Mouse (Mus musculus) cerebellum, adult 11 months (tissue): Measurements from ENCODE around the gene Plxnd1.

ENCODE experiments used
- DNase-seq: peaks from one replicate; pipeline ENCODE4 v3.0.0; 2022

Plxnd1 gene

DNA sequence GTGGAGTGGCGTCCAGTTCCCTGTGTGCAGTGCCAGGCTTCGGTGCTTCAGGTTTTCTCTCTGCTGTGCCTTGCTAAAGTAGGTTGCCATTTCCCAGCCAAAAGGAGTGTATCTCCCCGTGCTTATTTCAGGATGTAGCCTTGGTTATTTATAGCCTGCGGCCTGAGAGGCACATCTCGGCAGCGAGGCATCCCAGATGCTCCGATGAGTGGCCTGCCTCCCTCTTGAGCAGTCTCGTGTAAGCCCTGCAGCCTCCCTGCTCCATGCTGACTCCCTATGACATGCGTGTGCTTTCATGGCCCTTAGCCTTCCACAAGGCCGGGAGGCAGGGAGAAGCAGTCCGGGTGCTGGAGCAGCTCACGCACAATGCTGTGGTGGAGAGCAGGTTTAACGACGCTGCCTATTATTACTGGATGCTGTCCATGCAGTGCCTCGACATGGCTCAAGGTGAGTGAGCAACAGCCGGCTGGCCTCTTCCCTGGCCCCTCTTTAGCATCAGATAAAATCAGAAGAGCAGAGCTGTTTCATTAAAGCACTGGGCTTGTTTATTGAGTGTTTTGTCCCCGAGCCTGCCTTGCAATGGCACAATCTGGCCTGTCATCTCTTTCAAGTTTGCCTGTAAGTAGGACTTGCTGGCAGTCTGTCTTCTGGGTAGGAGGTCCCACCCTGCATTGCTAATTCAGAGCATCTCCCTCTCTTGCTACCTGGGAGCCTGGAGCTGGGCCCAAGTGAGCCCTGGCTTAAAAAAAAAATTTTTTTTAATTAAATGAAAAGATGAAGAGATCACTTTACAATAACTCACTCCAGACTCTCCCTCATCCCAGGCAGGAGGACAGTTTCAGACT, 79.0 kb downstream of the Plxnd1 start:
- peak; percentile 56 for DNase-seq

DNA sequence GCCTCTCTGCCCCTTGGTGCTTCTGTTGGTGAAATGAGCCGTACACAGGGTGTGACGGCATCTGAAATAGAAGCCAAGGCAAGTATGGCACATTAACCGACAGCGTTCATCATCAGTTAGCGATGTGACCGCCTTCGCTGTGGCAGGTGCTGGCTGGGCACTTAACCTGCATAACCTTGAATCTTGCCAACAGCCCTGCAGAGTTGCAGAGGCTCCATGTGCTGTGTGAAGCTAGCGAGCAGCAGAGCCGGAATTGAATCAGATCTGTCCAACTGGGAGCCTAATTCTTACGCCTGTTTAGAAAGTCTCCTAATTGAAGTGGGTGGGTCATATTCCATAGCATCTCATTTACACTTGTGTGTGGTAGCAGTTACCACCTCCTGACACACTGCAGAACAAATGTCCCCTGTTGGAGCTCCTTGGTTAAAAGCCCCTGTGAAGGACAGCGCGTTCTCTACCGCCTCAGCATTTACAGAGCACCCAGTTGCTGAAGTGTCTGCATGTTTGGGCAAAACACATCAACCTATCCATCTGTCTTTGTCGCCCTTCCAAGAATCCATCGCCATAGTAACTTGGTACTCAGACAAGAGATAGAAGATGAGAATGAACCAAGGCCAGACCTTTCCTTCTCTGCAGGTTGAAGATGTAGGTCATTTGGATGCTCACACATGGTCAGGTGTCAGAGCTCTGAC, 80.1 kb downstream of the Plxnd1 start:
- DNase-seq = peak; percentile 55

DNA sequence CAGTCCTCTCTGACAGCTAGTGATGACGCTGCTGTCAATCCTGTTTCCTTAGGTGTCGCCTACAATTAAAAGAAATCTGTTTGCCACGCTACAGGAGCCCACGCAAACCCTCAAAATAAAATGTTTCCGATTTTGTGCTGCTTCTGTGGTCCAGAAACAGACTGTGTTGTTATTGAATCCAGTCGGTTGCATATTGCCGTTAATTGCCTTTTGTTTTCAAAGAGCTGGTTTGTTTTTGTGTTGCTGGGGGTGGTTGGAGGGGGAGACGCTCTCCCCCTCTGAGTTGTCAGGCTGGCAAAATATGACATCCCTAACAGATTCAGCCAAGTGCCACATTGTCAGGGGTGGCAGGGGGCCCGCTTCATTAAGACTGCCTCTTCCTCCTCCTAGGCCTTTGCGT, 81.3 kb downstream of the Plxnd1 start:
- no peak for DNase-seq

DNA sequence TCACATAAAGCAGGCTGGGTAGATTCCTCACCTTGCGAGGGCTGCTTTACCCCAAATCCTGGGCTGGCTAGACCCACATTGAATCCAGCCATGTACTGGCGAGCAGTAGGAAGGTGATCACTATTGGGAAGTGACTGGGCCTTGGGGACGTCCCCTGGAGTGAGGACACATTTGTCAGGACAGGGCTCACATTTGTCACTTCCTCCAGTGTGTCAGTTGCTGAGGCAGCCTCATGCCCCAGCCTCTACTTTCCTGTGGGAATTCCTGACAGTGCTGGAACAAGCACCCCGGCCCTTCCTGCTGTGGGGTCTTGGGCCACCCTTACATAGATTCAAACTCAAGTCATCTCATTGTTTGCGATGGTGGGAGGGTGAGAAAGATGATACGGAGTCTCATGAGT, 83.0 kb downstream of the Plxnd1 start:
- no peak for DNase-seq

DNA sequence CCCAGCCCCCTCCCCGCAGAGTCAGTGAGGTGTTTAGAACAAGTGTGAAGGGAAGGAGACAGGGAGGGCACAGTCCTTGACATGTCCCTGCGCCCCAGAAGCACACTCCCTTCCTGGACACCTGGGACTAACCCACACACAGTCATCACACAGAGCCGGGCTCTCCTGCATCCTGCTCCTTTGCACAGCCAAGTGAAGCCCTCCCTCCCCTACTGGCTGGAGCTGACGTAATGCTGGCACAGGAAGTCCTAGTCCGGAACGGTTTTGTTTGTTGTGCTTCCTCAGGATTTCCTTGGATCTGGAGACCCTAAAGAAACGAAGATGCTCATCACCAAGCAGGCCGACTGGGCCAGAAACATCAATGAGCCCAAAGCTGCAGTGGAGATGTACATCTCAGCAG, 84.9 kb downstream of the Plxnd1 start:
- DNase-seq = no peak

GRCm38 (mm10) chr6:115909052-115909451, 85.8 kb downstream of the Plxnd1 start:
- DNase-seq = no peak

- DNase-seq = no peak
These were observed 86.3 kb downstream of the Plxnd1 start for GRCm38 (mm10) chr6:115908421-115908982.

DNA sequence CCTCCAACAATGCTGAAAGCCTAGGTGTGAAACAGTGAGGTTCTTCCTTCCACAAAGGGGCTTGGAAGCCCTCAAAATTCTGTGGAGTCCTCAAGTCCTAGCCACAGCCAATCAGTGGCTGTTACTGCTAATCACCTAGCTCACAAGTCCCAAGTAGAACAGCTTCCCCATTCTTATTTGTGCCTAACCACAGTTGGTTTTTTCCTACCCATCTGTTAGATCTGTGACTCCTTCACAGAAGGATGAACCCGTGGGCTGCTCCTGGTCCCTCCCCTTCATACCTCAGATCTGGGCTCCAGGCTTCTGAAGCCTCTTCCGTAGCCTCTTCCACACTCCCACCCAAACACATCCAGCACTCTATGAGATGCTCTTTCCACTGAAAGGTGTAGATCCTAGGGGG, 87.9 kb downstream of the Plxnd1 start:
- DNase-seq = no peak

DNA sequence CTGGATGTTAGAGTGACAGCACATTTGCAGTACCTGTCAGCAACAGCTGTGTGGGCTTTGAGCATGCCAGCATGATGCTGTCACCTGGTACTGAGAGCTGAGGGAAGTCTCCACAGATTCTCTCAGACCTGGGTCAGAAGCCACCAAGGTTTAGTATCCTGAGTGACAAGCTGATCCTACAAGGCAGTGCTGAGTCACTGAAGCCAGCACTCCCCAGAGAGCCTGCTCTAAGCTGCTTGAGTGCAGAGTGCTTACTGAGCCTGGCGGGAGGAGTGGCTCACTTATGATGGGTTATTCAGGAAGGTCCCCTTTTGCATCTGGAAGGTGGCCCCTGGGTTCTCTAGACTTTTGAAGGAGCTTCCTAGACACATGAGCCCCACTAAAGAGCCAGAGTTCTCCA, 88.3 kb downstream of the Plxnd1 start:
- no peak for DNase-seq

- no peak for DNase-seq
These were observed 89.2 kb downstream of the Plxnd1 start for GRCm38 (mm10) chr6:115905568-115905967.
